Mouse (Mus musculus) spleen, adult 12 weeks (tissue): ENCODE results near the gene Cast.

ENCODE experiments used
- DNase-seq: peaks from one replicate; pipeline ENCODE4 v3.0.0; 2022; ENCODE audit warnings: low spot score

Gene Cast

DNA sequence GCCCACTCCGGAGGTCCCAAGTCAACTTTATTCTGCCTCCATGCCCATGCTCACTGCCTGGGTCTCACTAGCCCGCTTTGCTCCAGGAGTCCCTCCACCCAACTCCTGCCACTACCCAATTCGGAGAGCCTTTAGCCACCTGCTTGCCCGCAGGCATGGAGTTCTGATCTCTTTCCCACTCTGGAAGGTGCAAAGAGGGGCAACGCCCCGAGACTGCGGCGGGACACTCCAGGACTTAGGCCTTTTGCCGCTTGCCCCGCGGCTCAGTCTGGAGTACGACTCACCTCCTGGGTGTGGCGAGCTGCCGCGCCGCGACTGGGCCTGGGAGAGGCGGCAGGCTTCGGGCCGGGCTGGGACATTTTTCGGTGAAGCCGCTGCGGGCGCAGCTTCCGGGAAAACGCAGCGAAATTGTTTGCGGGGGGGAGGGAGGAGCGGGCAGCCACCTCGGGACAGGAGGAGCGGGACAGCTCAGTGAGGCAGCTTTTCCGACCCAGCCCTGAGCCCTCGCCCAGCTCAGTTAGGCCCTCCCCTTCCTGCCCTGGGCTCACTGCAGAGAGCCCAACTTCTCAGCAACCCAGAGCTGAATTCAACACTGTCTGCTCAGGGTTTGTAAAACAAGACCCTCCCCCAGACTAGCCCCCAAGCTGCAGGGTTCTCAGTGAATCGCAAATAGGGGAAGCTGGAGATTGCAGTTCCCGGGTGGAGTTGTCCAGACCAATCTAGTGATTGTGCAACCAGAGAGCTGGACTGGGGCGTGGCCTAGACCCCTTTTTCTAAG lies at the start of gene Cast:
Gene Cast (minus strand): TSS at position 659 of the 778 bp plus-strand sequence.
- peak; percentile 2 for DNase-seq

DNA sequence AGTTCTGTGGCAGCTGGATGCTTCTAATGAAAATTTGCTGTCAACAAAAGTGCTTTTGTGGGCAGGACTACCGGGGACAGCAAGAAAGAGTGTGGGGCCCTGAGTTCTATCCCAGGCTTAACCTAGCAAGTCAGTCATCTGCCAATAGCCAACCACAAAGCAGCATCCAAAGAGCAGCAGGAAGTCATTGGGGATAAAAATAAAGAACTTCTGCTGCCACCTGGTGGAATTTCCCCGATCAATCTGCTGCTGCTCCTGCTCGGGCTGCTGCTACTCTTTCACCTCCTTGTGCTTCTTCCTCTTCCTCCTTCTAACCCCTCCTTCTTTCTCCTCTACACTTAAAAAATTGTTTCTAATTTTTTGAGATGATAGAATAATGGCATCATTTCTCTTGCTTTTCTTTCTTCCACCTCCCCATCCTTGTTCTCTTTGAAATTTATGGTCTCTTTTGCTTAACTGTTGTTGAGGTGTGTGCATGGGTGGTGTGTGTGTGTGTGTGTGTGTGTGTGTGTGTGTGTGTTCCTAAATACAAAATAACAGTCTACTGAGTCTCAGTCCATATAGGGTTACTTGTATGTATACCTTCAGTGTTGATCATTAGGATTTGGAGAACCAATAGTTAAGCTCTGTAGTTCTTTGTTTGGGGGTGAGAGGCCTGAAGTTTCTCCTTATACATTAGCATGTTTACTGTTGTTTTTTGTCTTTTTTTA lies 45.9 kb upstream of the Cast start:
- peak; percentile 29 for DNase-seq

GRCm38 (mm10) chr13:74850823-74851222 lies 42.2 kb upstream of the Cast start:
- DNase-seq: no peak

DNA sequence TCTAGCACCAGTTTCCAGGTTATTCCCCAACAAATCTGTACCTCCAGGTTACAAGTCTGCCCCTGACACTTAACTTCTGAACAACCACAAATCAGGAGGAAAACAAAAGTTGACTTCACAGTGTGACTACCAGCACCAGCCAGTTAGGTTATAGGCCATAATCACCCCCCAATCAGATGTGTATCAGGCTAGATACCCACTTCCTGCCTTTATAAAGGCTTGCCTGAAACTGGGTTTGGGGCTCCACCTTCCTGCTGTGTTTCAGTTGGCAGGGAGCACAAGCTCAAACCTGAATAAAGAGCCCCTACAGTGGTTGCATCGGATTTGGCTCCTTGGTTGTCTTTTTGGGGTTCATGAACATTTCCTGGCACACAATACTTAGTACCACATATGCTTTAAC lies 37.3 kb upstream of the Cast start:
- no peak for DNase-seq

DNA sequence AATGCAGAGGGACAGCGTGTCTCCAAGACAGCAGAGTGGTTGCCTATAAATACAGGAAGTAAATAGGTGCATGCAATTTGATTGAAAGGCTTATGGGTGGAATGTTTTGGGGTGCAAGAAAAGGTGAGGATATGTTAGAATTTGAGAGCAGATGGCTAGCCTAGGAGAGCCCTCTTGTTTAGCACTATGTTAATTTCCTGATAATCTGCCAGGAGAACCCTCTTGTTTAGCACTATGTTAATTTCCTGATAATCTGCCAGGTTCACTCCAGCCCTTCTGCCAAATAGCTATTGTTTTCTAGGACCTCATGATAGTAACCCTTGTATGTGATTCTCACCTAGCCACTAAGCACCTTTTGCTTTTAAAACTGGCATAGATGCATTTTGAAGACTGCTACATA lies 25.9 kb upstream of the Cast start:
- no peak for DNase-seq

GRCm38 (mm10) chr13:74822095-74822494 lies 13.5 kb upstream of the Cast start:
- no peak for DNase-seq

GRCm38 (mm10) chr13:74815753-74816152 lies 7.1 kb upstream of the Cast start:
- DNase-seq: no peak

GRCm38 (mm10) chr13:74807446-74808151 lies 1.0 kb downstream of the Cast start:
- DNase-seq: peak; percentile 71

GRCm38 (mm10) chr13:74806934-74807333 lies 1.7 kb downstream of the Cast start:
- no peak for DNase-seq

DNA sequence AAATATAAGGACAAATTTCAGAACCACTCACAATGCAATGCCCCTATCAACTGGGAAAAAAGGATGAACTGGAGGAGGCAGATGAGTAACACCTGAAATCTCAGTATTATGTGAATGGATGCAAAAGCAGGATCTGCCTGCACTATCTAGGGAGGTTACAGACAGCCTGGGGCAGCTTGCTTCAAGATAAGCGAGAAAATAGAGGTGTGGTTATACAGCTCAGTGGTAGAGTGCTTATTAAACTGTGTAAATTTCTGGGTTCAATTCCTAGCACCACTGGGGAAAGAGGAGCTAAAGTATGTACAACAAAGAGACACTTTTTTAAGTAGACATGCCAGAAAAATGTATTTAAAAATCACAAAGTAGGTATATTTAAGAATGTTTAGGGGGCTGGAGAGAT lies 14.2 kb downstream of the Cast start:
- DNase-seq: no peak

GRCm38 (mm10) chr13:74787681-74788080 lies 20.9 kb downstream of the Cast start:
- DNase-seq: no peak

DNA sequence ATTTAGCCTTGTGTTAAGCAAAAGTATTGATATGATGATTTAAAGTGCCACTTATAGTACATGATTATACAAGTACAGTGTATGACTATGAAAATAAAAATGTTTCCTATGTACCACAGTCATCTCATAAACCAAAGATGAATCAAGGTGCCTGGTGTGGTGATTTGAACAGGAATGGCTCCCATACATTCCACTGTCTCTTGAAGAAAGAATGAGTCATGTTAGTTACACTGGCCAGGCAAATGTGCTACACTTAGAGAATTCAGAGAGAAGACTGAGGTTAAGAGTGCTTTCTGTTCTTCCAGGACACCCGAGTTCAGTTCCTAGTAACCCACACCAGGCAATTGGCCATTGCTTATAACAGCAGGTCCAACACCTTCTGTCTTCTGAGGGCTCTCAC lies 36.5 kb downstream of the Cast start:
- no peak for DNase-seq

DNA sequence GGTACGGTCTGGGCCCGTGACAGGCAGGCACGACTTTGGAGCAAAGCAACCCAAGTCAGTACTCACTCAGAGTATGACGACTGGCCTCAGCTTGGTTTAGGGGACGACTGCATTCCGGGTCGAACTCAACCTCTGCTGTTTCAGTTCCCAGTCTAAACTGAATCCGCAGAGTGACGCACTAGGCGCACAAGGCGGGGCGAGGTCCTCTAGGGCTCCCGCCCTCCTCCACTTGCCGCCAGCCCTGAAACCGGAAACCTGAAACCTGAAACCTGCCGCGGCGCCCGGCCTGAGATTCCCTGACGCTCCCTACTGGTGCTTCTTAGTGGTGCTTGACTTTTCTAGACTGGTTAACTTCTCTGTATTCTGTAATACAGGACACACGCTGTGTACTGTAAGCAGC lies 38.1 kb downstream of the Cast start:
- peak; percentile 87 for DNase-seq

DNA sequence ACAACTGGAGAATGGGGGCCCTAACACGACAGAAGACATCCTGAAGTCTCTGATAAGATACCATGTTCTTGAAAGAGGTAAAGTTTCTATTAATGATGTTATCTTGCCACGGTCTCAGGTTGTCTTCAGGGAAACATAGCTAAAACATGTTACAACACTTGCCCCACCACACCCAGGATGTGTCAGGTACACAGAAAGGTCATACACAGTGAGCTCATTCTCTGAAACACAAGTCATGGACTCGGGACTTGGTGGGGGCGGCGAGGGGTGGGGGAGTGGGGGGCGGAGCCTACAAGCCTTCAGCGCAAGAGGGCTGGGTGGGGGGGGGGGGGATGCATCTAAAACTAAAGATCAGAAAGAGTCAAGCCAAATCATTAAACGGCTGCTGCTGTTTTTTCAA lies 38.7 kb downstream of the Cast start:
- DNase-seq: no peak

GRCm38 (mm10) chr13:74767186-74767585 lies 41.4 kb downstream of the Cast start:
- no peak for DNase-seq

DNA sequence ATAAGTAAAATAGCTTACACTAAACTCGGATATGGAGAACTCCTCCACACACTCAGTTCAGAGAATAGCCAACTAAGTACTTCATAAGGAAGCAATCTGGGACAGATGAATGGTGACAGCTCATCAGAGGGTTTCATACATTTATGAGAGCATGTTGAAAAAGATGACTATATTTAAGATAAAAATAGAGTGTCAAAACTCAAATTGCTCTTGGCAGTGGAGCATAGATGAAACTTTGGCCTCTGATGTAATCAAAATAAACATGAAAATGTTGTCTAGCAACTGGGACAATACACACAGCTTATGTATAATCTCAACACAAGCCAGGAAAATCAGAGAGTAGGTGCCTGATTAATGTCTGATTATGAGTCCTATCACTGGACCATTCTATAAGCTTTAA lies 45.9 kb downstream of the Cast start:
- no peak for DNase-seq

DNA sequence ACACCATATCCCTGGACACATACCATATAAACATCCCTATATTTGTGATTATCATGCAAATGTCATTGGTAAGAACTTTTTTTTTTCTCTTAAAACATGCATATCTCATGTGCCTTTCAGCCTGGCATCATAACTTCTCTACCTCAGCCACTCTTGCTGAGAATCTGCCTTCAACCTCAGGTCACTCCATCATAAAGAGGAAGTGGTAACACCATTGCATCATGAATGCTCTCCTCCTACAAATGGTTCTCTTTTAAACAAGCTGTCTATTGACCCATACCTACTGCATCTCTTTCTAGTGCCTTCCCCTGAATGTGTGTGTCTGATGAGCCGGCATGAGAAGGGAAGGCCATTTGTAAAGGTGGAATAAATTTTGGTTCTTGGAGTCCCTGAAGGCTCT lies 49.5 kb downstream of the Cast start:
- no peak for DNase-seq

GRCm38 (mm10) chr13:74743219-74743618 lies 65.4 kb downstream of the Cast start:
- no peak for DNase-seq

DNA sequence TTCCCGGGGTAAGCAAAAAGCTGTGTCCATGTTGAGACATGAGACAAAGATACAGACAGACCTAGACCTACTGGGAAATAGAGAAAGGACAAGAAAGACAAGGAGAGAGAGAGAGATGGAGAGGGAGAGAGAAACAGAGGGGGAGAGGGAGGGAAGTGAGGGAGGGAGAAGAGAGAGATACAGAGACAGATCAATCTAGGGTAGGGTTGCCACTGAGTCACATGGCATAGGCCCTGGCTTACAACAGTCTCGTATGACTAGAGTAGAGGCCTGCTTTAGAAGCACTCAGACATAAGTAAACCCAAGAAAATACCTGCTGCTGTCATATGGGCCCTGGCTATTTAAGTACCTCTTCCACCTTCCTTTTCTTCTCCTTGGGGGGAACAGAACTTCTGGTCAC lies 72.2 kb downstream of the Cast start:
- no peak for DNase-seq

GRCm38 (mm10) chr13:74735834-74736233 lies 72.8 kb downstream of the Cast start:
- peak; percentile 30 for DNase-seq

- no peak for DNase-seq
Observed at GRCm38 (mm10) chr13:74733726-74734125, 74.9 kb downstream of the Cast start.

DNA sequence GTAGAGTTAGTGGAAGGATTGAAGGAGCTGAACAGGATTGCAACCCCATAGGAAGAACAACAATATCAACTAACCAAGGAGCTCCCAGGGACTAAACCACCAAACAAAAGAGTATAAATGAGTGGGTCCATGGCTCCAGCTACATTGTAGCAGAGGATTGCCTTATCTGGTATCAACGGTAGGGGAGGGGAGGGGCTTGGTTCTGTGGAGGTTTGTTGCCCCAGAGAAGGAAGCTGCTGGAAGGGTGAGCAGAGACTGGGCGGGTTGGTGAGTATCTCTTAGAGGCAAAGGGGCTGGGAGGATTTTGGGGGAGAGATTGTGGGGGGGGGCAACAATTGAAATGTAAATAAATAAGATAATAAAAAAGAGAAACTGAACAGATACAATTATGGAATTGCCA lies 89.6 kb downstream of the Cast start:
- DNase-seq: no peak

DNA sequence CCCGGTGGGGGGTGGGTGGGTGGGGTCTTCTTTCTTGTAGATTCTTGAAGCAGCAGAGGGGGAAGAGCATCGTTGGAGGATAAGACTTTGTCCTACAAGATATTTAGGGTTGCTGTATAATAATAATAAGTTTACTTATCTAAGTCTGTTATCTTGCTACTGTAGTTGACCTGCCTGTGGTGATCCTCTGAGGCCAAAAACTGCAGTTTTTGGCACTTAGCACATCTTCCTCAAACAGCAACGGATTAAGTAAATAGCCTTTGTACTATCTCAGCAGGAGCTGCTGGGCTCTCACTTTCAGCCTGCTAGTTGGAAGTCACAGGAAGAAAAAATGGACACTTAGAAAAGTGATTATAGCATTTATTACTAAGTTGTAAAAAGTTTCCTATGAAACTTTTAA lies 112.4 kb downstream of the Cast start:
- no peak for DNase-seq
